Mouse (Mus musculus) liver, adult (tissue): Measurements from ENCODE around the gene Top3a.

Source experiments
- GATA4 ChIP-seq: IDR thresholded peaks from 2 replicates; pipeline ENCODE4 v1.6.1; 2014; ENCODE audit warnings: mild to moderate bottlenecking, low read length; ENCODE audit not compliant: insufficient replicate concordance

Gene Top3a

DNA sequence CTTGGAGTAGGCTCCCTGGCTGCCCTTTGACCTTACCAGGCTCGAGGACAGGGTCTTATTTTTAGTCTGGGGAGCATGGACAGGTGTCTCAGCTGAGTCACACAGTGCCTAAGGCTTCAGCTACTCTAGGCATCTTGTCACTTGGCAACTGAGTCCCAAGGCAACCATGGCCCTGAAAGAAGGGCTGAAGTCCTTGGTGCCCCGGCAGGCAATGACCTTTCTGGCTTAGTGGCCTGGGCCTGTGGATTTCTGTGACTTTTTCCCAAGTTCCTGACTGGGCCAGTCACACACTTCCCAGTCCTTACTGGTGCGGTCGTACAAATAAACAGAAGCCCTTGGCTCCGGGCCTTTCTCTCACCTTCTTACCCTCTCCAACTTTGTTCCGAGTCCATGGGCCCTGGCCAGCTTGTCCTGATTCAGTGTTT is 47.9 kb downstream of the Top3a start:
- no peak for TF ChIP-seq GATA4

DNA sequence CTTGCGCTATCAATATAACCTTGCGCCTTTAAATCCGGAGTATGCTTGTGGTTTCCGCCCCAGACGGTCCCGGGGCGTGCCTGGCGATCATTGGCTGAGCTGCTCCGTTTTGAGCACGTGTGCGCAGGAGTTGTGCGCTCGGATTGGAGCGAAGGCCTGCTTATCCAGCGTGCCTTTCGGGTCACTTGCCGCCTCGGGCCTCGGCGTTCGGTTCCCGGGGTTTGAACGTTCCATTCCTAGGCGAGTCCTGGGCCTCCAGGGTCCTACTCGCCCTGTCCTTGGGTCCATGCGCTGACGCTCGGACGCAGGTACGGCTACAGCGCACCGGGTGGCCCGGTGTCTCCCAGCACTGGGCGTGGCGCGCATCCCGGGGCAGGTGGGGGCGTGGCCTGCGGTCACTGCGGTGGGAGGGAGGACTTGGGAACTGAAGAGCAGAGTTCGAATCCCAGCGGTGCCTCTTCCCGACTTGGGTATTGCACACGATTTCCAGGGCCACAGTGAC is 48.9 kb downstream of the Top3a start, which contains the start of gene Mief2:
Gene Mief2 (plus strand): TSS at position 139 of the 502 bp plus-strand sequence.
- peak; percentile 69; the same call in 1 of the 2 replicates for TF ChIP-seq GATA4

DNA sequence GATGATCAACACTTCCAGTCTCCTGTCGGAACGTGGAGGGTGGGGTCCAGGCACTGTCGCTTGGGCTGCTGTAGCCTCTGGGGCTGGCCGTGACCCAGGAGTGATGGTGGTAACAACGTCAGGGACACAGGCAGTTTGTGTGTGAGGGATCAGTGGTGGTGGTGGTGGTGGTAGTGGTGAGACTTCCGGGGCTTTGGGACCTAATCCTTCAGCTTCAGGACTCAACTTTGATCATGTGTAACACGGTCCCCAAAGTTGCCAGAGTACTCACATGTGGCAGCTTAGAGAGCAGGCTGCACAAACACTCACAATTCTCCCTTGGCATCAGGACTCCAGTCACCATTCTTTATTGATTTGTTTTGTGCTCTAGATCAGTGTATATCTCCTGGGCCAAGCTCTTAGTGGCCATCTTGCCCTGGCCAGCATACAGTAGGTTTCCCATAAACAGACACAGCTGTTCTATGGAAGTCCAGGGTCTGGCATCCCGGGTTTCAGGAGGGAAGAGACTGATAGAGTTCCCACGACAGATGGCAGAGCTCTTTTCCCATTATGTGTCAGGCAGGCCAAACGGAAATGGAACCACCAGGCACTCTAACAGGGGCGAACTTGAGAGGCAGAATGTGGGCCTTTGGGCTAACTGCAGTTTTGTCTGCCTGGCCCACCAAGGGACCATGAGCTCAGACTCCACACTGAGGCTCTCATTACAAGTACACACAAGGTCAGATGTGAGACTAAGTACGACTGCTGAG is 49.6 kb downstream of the Top3a start:
- TF ChIP-seq GATA4, result no peak

DNA sequence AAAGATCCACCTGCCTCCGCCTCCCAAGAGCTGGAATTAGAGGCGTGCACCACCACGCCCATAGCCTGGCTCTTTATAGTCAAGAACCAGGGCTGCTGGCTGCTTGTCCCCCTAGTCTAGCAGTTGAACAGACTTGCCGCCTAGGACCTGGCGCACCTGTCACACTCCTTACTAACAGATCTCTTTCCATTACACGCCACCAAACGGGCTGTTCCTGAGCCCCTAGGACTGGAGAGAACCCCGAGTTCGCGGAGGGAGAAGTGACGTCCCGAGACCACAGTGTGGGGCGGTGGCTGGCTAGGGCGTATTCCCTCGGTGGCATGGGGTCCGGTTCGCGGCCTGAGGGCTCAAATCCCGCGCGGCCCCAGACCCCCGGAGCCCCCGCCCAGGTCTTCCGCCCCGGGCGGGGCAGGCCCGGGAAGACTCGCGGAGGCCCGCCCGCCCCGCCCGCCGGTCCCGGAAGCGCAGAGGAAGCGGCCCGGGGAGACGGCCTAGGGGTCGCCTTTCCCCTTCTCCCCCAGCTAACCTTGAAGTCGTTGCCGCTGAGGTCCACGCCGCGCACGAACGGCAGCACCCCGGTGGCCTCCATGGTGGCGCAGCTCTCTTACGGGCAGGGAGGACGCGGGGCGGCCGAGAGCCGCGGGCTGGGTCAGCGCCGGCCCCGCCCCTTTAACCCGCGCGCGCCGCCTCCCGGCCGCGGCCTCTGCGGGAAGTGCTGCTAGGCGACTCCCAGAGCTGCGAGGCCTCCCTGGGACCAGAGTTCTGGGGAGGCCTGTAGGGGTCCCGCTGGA is 50.4 kb downstream of the Top3a start, which contains the start of gene Flii:
Gene Flii (minus strand): TSS at position 663 of the 791 bp plus-strand sequence.
- peak; percentile 22; the same call in 1 of the 2 replicates for TF ChIP-seq GATA4

DNA sequence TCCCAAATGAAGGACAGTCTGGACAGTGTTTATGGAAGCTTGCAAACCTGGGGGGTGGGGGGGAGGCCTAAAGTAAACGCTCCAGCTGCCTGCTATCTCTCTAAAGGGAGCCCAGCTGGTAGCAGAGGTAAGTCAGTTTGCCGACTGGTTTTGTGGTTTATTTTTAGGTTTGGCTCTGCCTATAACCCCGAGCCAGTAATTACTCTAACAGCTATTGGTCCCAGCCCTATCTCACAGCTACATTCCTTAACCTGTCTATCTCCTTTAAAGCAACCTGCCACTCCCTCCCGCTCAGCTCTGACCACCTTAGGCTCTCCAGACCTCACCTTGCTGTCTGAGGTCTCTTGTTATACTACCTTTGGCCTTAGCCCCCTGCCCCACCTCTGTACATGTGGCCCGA is 57.9 kb downstream of the Top3a start:
- no peak for TF ChIP-seq GATA4

DNA sequence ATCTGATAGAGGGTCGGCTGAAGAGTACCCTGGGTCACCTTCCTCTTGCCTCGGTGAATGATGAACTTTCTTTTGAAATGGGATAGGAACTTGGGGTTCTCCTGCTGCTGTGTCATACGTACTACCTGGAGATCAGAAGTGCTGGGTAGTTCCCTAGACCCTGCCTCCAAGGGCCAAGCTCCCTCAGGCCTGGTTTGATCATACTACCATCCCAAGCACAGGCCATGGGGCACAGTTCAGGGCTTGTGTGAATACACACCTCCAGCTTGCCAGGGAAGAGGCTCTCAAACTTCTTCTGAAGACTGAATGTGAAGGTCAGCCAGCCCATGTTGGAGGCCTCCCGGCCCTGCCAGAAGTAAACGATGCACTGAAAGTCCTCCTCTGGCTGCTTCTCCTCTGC is 61.3 kb downstream of the Top3a start:
- no peak for TF ChIP-seq GATA4

DNA sequence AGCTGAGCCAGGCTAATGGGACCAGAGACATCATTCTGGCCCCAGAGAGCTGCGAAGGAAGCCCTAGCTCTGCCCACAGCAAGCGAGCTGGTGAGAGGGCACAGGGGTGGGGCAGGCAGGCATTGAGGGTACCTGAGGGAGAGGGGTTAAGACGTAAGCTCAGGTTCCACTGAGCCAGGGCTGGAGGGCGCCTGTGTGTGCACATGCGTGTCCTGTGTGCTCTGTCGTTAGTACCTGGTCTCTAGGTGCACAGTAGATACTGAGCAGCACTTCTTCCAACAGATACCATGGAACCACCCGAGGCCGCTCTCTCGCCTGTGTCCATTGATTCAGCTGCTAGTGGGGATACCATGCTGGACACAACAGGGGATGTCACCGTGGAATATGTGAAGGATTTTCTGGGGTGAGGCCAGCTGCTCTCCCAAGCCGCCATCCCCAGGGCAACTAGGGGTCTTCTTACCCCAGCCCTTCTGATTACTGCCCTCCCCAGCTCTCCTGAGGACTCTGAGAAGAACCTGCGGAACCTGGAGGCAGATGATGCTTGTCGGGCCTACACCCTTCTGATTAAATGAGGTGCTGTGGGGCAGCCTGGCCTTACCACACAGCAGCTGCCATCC is 64.4 kb downstream of the Top3a start:
- TF ChIP-seq GATA4, result no peak

DNA sequence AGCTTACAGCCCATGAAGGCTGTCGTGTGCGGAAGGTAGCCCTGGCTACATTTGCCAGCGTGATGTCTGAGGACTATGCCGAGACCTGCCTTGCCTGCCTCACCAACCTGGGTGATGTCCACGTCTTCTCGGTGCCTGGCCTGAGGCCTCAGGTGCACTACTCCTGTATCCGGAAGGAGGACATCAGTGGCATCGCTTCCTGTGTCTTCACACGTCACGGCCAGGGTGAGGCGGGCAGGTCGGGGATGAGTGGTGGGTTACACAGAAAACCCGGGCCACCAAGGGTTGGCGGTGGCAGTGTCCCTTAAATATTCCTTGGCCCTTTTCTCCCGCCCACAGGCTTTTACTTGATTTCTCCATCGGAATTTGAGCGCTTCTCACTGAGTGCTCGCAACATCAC is 65.1 kb downstream of the Top3a start:
- TF ChIP-seq GATA4, result no peak

DNA sequence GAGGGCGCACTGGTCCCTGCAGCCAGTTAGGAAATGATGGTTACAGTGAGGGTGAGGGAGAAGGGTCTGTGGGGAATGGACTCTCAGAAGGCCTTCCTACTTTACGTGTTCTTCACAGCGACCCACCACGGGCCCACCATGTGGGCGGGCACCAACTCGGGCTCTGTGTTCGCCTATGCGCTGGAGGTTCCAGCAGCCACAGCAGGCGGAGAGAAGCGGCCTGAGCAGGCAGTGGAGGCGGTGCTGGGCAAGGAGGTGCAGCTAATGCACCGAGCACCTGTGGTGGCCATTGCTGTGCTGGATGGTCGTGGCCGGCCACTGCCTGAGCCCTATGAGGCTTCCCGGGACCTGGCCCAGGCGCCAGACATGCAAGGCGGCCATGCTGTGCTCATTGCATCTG is 65.9 kb downstream of the Top3a start:
- no peak for TF ChIP-seq GATA4

DNA sequence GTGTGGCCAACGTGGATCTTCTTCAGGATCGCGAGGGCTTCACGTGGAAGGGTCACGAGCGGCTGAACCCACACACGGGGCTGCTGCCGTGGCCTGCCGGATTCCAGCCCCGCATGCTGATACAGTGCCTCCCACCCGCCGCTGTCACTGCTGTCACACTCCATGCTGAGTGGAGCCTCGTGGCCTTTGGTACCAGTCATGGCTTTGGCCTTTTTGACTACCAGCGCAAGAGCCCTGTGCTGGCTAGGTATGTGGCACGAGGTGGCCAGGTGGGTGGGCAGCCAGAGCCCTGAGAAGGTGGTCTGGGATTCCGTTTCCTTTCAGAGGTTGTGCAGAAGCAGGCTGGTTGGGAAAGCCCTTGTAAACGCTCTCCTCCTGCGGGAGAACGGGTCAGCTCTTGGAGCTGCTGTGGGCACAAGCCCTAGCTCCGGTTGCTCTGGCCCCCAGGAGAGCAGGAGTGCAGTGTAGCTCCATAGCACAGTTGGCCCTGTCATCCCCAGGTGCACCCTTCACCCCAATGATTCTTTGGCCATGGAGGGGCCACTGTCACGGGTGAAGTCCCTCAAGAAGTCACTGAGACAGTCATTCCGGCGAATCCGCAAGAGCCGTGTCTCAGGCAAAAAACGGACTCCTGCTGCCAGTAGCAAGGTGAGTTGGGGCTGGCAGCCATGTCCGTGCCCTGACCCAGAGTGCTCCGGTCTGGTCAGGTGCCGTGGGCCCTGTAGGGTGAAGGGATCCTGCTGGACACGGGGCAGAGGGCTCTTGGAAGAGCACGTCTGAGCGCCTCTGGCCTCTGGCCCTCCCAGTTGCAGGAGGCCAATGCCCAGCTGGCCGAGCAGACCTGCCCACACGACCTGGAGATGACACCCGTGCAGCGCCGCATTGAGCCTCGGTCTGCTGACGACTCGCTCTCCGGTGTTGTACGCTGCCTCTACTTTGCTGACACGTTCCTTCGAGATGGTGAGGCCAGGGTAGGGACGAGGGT is 67.4 kb downstream of the Top3a start:
- TF ChIP-seq GATA4, result no peak

DNA sequence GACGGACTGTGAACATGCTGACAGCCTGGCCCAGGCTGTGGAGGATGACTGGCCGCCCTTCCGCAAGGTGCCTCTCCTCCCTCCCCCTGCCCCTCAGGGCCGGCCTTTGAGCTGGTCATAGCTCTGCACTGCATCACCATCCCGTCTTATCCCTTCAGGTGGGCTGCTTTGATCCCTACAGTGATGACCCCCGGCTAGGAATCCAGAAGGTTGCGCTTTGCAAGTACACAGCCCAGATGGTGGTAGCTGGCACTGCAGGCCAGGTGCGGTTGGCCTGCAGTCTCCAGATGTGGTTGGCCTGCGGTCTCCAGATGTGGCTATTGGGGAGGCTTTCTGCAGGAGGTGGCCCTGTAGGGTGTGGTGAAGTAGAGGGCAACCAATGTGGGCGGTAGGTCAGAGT is 68.5 kb downstream of the Top3a start:
- TF ChIP-seq GATA4, result no peak

DNA sequence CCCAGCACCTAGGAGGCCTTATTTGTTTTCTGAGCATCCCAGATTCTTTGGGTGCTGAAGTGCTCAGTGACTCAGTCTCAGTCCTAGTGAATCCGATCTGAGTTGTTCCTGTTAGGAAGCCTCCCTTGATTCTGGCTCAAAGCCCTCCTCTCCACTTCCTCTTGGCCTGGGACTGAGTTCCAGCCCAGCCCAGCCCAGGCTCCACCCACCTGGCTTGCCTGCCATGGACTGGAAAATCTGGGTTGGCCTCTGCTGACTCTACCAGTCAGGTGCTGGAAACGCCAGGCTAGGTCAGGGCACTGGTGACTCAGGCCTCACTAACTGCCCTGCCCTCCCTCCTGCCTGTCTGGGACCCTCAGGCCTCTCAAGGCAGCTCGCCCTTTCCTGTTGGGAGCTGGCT is 69.5 kb downstream of the Top3a start:
- no peak for TF ChIP-seq GATA4

DNA sequence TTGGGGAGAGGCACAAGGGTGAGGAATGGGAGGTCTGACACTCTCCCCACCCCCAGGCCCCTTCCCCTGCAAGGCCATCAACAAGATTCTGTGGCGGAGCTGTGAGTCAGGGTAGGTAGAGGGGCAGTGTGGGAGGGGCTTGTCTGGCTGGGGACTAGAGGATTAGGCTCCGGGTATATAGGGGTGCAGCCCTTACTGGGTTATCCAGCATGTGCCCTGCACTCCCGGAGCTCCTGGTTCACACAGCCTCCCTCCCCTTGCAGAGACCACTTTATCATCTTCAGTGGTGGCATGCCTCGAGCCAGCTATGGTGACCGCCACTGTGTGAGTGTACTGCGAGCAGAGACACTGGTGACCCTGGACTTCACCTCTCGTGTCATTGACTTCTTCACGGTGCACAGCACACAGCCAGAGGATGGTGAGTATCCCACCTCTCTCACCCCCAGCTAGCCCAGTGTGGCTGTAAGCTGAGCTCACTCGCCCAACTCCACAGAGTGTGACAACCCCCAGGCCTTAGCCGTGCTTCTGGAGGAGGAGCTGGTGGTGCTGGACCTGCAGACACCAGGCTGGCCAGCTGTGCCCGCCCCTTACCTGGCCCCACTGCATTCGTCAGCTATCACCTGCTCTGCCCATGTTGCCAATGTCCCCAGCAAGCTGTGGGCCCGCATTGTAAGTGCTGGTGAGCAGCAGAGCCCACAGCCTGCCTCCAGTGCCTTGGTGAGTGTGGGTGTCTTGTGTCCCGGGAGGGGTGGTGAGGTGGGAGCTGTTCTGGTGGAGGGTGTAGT is 70.3 kb downstream of the Top3a start:
- TF ChIP-seq GATA4, result no peak

DNA sequence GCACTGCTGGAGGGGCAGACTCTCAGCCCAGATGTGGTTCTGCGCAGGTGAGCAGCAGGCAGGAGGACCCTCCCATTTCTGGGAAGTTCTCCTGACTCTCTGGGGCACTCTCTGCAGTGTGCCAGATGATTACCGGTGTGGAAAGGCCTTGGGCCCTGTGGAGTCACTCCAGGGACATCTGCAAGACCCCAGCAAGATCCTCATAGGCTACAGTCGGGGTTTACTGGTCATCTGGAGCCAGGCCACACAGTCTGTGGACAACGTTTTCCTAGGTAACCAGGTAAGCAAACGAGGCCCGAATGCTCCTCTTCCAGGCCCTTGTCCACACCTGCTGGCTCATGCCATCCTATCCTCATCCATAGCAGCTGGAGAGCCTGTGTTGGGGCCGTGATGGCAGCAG is 71.1 kb downstream of the Top3a start:
- no peak for TF ChIP-seq GATA4

DNA sequence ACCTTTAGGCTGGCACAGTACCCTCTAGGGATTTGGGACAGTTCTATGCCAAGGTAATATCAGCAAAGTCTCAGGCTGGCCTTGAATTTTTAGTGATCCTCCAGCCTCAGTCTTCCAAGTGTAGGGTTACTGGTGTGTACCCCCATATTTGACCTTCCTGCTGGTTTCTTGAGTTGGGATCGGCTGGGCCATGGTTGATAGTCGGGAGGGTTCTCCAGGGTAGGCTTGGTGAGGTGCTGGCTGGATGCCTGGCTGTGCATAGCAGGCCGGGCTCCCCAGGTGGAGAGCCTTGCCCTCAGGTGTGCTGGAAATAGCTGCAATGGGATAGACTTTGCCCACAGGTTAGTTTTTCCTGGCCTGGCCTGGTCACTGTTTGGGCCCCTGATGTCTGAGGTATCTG is 71.9 kb downstream of the Top3a start:
- no peak for TF ChIP-seq GATA4
